Mouse (Mus musculus) intestine, embryonic 15.5 days (tissue): Measurements from ENCODE around the gene Egr4. TPM values are rescaled to one million over a fixed set of nuclear protein-coding genes. Genes with fewer than 3 reads are reported as not detected.

Experiments used
- ATAC-seq: fragments of 200-750 bp; cut with Nextera tagmentation; 2 replicates; pipeline ENCODE4 v1.8.0; 2017; ENCODE audit warnings: moderate TSS enrichment, moderate library complexity
- H3K27ac ChIP-seq: fragments of 300-500 bp; sonication (generic); 2 replicates; pipeline ENCODE4 v1.5.1; 2015; ENCODE audit warnings: mild to moderate bottlenecking, inconsistent platforms
- H3K27me3 ChIP-seq: fragments of 300-500 bp; sonication (generic); replicated peaks from 2 replicates; pipeline ENCODE4 v1.6.1; 2015; ENCODE audit warnings: inconsistent platforms
- H3K36me3 ChIP-seq: fragments of 300-500 bp; sonication (generic); 2 replicates; pipeline ENCODE4 v1.6.1; 2015; ENCODE audit warnings: inconsistent platforms
- H3K4me1 ChIP-seq: fragments of 300-500 bp; sonication (generic); replicated peaks from 2 replicates; pipeline ENCODE4 v1.6.1; 2015; ENCODE audit warnings: inconsistent platforms
- H3K4me2 ChIP-seq: fragments of 300-500 bp; sonication (generic); replicated peaks from 2 replicates; pipeline ENCODE4 v1.6.1; 2015; ENCODE audit warnings: mild to moderate bottlenecking, inconsistent platforms
- H3K4me3 ChIP-seq: fragments of 300-500 bp; sonication (generic); replicated peaks from 2 replicates; pipeline ENCODE4 v1.5.1; 2015; ENCODE audit warnings: inconsistent platforms
- H3K9ac ChIP-seq: fragments of 300-500 bp; sonication (generic); 2 replicates; pipeline ENCODE4 v1.6.1; 2015; ENCODE audit warnings: inconsistent platforms
- H3K9me3 ChIP-seq: fragments of 300-500 bp; sonication (generic); 2 replicates; pipeline ENCODE4 v1.6.1; 2016; ENCODE audit warnings: inconsistent platforms
- WGBS: fragments of 180-500 bp; shearing (Covaris S2); methylation state at CpG from one replicate; pipeline ENCODE4 v1.1.7; 2015; 5-methylcytosine and 5-hydroxymethylcytosine counted together
- polyA plus RNA-seq: library from polyadenylated mRNA; unstranded; fragments of >200 nt; fragmentation: Nextera tagmentation; extraction: Ambion mirVana; gene quantifications from 2 replicates; pipeline ENCODE4 v1.2.1, GENCODE M21; 2015

Gene Egr4
- polyA plus RNA-seq, 1 experiment from 2014 or later = not detected

DNA sequence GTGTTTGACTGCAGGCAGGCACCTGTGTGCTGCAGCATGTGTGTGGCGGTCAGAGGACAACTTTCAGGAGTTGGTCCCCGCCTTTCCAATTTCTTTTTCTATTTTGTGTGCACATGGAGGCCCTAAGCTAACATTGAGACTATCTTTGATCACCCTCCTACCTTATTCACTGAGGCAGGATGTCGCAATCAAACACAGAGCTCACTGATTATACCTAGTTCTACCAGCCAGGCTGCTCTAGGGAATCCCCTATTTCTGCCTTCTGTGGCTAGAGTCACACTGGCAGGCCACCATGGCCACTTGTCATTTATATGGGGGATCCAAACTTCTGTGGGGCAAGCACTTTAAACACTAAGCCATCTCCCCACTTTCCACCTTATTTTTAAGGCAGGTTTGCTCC is 23.7 kb downstream of the Egr4 start:
- Histone ChIP-seq H3K4me2 (no peak overlapping the region), H3K9me3 (no peaks in the 10 kb centered on the region), H3K4me3 (no peak overlapping the region), H3K36me3 (no peaks in the 10 kb centered on the region), H3K4me1 (no peaks in the 10 kb centered on the region; the same call in 1 of the 2 replicates), H3K27me3 (peaks cover 19% of the 10 kb centered on the region), H3K27ac (no peak overlapping the region), H3K9ac (no peak overlapping the region)
- WGBS = 59% methylated on average over 3 of the region's 3 CpGs
- ATAC-seq = no peak

DNA sequence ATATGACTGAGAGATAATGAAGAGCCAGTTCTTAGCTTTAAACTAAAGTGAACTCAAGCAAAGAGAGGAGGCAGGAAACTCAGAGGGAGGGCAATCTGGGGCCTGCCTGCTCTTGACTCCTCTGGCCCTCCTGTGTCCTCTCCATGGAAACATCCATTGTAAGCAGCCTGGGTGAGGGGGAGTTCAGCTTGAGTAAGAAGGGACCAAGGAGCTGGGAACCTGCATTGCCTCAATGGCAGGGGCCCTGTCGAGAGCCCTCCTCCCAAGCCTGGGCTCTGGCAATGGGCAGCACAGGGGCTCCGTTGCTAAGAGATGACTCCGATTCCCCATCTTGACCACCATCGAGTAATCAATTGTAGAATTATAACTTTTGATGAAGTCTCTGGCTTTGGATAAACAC is 24.9 kb downstream of the Egr4 start:
- no peak overlapping the region for H3K4me3 ChIP-seq
- no peak overlapping the region for H3K4me2 ChIP-seq
- no peak for ATAC-seq
- H3K27me3 ChIP-seq = peaks cover 31% of the 10 kb centered on the region
- no peak overlapping the region for H3K27ac ChIP-seq
- no peaks in the 10 kb centered on the region for H3K9me3 ChIP-seq
- H3K4me1 ChIP-seq = peaks cover 11% of the 10 kb centered on the region
- WGBS = 80% methylated on average over 4 of the region's 4 CpGs
- no peak overlapping the region for H3K9ac ChIP-seq
- H3K36me3 ChIP-seq = no peaks in the 10 kb centered on the region

DNA sequence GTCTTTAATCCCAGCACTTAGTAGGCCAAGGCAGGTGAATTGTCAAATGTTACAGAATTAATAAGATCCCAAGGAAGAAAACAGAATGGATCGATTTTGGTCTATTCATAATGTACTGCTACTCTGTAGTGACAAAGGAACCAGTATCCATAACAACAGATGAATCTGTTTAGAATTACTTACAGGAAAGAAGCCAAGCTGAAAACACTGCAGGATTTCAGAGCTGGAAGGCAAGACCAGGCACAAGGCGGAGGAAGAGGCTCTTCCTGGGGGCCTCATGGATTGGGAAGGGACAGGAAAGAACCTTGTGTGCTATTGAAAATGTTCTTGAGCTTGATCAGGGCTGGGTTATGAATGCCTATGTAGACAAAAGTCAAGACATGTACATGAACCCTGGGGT is 27.7 kb downstream of the Egr4 start:
- peaks cover 44% of the 10 kb centered on the region for H3K27me3 ChIP-seq
- peaks cover 11% of the 10 kb centered on the region for H3K4me1 ChIP-seq
- no peak overlapping the region for H3K27ac ChIP-seq
- no peaks in the 10 kb centered on the region for H3K9me3 ChIP-seq
- no peak overlapping the region for H3K9ac ChIP-seq
- ATAC-seq = no peak
- H3K4me3 ChIP-seq = no peak overlapping the region
- no peak overlapping the region for H3K4me2 ChIP-seq
- H3K36me3 ChIP-seq = no peaks in the 10 kb centered on the region
- 76% methylated on average over 2 of the region's 2 CpGs for WGBS

DNA sequence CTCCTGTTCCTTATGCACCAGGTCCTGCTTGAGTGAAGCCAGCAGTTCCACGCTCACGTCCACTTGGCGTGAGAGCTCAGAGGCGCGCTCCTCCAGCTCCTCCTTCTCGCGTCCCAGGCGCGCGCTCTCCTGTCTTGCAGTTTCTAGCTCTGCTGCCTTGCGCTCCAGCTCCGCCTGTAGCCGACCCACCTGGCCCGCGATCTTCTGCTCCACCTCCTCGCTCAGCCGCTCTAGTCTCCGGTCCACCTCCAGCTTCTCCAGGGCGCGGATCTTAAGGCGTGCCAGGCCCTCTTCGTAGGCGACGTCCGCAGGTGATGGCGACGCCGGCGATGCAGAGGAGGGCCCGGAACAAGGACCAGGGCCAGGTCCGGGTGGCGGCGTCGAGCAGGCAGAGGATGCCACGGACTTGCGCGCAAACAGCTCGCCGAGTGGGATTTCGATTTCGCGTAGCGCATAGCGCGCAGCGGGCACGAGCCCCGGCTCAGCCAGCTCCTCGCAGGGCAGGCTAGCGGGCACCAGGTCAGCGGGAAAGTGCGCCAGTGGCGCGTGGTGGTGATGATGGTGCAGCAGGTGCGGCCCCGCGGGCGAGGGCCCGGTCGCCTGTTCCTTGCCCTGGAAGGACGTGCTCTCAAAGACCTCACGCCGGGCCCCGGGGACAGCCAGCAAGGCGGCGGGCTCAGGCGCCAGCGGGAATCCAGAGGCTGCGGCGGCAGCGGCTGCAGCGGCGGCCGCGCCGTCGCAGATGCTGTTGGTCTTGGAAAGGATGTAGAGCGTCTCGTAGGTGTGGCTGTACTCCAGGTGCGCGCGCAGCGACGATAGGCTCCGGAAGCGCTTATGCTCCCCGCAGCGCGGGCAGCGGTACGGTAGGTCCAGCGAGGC is 29.3 kb downstream of the Egr4 start:
- no peaks in the 10 kb centered on the region for H3K9me3 ChIP-seq
- 4% methylated on average over 92 of the region's 92 CpGs for WGBS
- H3K4me3 ChIP-seq = peak overlapping the region; percentile 37
- peak overlapping the region; percentile 65 for H3K4me2 ChIP-seq
- H3K4me1 ChIP-seq = peaks cover 11% of the 10 kb centered on the region
- H3K27me3 ChIP-seq = peaks cover 44% of the 10 kb centered on the region
- no peak overlapping the region for H3K9ac ChIP-seq
- ATAC-seq = peak; percentile 71
- no peak overlapping the region for H3K27ac ChIP-seq
- no peaks in the 10 kb centered on the region for H3K36me3 ChIP-seq

DNA sequence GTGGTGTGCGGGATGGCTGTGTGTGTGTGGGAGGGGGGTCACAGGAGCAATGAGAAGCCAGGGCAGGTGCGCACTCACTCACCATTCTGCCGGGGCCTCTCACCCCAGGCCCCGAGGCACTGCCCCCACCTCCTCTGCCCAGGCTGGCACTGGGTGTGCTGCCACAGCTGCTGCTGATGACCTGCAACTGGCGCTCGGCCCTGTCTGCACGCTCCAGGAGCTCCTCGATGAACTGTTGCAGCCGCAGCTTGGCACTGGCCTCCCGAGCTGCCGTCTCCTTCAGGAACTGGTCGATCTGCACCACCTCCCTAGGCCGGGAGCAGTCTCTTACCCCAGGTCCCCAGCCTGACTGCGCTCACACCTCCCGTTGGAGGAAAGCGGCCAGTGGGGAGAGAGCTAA is 32.7 kb downstream of the Egr4 start:
- no peaks in the 10 kb centered on the region for H3K36me3 ChIP-seq
- H3K9me3 ChIP-seq = no peaks in the 10 kb centered on the region
- 64% methylated on average over 16 of the region's 16 CpGs for WGBS
- no peak overlapping the region for H3K27ac ChIP-seq
- peaks cover 11% of the 10 kb centered on the region for H3K4me1 ChIP-seq
- H3K27me3 ChIP-seq = peaks cover 33% of the 10 kb centered on the region
- H3K4me2 ChIP-seq = no peak overlapping the region
- ATAC-seq = no peak
- H3K4me3 ChIP-seq = no peak overlapping the region
- no peak overlapping the region for H3K9ac ChIP-seq

DNA sequence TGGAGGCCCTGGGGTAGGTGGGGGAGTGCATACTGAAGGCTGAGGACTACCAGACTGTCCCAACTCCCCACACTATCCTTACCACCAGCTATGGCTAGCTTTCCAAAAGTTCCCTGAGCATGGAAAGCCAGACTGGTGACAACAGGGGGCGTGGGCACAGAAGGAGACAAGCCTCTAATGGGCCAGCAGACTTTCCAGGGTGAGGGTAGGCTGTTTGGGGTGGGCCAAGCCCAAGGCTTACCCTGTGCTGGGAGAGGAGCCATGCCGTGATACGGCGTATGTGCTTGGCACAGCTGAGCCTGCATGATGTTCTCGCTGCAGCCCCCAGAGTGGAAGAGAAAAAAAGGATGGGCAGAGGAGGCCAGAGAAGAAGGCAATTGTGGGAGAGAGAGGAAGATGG is 33.4 kb downstream of the Egr4 start:
- no peaks in the 10 kb centered on the region for H3K36me3 ChIP-seq
- WGBS = 79% methylated on average over 5 of the region's 5 CpGs
- no peak overlapping the region for H3K9ac ChIP-seq
- H3K27me3 ChIP-seq = peaks cover 28% of the 10 kb centered on the region
- H3K27ac ChIP-seq = no peak overlapping the region
- H3K4me3 ChIP-seq = no peak overlapping the region
- H3K9me3 ChIP-seq = no peaks in the 10 kb centered on the region
- no peak for ATAC-seq
- peaks cover 11% of the 10 kb centered on the region for H3K4me1 ChIP-seq
- H3K4me2 ChIP-seq = no peak overlapping the region

DNA sequence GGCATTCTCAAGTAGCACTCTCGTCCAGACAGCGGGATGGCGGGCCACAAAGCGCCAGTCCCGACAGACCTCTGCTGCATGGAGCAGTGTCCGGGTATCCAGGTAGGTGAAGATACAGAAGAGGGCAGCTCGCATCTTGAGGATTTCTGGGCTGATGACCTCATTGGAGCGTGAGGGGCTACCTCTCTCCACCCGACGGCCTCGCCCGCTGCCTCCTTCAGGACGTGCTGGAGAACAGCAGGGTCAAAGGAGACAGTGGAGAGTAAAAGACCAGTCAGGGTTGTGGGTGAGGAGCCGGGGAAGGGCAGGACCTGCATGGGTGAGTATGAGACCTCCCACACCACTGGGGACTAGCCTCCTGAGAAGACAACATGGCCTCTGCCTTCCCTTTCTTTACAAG is 35.0 kb downstream of the Egr4 start:
- Histone ChIP-seq H3K4me1 (no peaks in the 10 kb centered on the region), H3K36me3 (no peaks in the 10 kb centered on the region), H3K9ac (no peak overlapping the region), H3K27ac (no peak overlapping the region), H3K9me3 (no peaks in the 10 kb centered on the region), H3K4me2 (no peak overlapping the region), H3K4me3 (no peak overlapping the region), H3K27me3 (peaks cover 13% of the 10 kb centered on the region)
- no peak for ATAC-seq
- 36% methylated on average over 14 of the region's 14 CpGs for WGBS

DNA sequence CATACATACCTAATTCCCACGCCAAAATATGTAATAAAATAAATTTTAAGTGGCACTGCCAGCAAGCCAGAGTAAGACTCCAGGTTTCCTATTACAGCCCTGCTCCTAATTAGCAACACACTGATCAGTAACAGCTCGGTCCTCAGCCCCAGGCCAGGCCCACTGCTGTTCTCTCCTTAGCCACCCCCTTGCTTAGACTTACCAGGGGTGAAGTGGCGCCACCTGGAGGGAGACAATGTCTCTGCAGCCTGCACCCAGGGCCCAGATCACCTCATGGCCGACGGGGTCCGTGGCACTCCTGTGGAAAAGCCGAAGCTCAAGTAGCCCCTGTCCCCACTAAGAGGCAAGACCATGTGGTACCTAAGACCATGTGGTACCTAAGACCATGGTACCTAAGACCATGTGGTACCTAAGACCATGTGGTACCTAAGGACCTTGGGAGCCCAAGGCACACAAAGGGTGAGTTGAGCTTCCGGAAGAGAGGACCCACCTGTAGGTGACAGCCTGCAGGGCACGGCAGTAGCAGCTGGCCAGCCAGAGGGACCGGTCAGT is 35.9 kb downstream of the Egr4 start:
- Histone ChIP-seq H3K4me1 (no peaks in the 10 kb centered on the region), H3K27ac (no peak overlapping the region), H3K4me2 (no peak overlapping the region), H3K9me3 (no peaks in the 10 kb centered on the region), H3K9ac (no peak overlapping the region), H3K27me3 (peaks cover 5% of the 10 kb centered on the region), H3K36me3 (no peaks in the 10 kb centered on the region), H3K4me3 (no peak overlapping the region)
- ATAC-seq = no peak
- 37% methylated on average over 10 of the region's 10 CpGs for WGBS

DNA sequence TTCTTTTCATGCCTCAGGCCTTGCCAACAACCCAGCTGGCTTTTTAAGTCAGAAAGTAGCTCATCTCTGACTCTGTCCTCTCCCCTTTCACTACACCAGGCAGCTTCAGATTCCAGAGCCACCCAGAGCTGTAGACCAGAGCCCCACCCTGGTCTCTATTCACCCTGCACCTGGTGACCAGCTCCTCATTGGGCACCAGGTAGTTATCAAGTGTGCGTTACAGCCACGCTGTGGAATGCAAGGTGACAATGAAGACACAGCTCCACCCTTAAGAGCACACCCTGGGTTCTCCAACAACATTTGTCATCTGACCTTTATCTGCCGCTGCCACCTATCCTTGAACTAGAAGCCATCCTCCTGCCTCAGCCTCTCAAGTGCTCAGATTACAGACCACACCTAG is 37.8 kb downstream of the Egr4 start:
- ATAC-seq = no peak
- WGBS = 66% methylated on average over 3 of the region's 3 CpGs
- H3K27me3 ChIP-seq = no peaks in the 10 kb centered on the region; the same call in none of the 2 replicates

DNA sequence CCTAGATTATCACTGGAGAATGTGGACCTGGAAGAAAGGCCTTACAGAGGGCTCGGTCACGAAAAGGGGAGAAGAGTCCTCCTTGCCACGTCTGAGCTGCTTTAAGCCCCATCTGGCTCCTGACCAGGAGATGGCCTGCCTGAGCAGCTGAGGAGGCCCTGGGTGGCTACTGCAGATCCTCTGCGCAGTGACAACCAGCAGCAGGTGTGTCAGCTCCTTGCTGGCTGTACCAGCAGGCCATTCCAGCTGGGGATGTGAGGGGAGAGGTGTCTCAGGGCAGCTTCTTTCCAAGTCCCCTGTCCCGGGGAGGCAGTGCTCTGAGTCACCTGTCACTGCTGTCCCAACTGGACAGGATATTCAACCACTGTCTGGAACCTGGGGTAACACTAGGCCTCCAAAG is 40.8 kb downstream of the Egr4 start:
- H3K36me3 ChIP-seq = peaks cover 12% of the 10 kb centered on the region
- no peak for ATAC-seq
- H3K4me1 ChIP-seq = no peaks in the 10 kb centered on the region
- WGBS = 54% methylated on average over 5 of the region's 5 CpGs
- H3K27me3 ChIP-seq = no peaks in the 10 kb centered on the region; the same call in none of the 2 replicates
- no peaks in the 10 kb centered on the region for H3K9me3 ChIP-seq
- no peak overlapping the region for H3K9ac ChIP-seq
- no peak overlapping the region for H3K4me2 ChIP-seq
- no peak overlapping the region for H3K4me3 ChIP-seq
- H3K27ac ChIP-seq = no peak overlapping the region

More for the DNA sequence above, 37.8 kb downstream of the Egr4 start:
- no peaks in the 10 kb centered on the region for H3K4me1 ChIP-seq
- H3K4me2 ChIP-seq = no peak overlapping the region
- no peak overlapping the region for H3K4me3 ChIP-seq
- H3K9me3 ChIP-seq = no peaks in the 10 kb centered on the region
- H3K9ac ChIP-seq = no peak overlapping the region
- H3K27ac ChIP-seq = no peak overlapping the region
- no peaks in the 10 kb centered on the region for H3K36me3 ChIP-seq

DNA sequence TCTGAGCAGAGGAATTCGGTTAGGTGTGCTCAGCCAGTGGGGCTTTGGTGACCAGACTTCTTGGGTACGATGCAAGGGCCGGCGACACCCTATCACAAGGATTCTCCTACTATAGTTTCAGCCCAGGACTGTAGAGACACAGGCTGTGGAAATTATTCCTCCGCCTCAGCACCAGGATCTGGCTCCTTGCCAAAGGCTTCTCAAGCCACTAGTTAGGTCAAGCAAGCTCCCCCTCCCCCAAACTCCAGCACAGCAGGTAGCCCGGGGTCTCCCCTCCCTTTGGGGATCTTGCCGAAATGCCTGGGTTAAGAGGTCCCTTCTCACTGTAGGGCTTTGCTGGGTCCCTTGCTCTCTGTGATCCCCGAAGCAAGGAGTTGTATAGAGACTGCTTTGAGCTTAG is 41.4 kb downstream of the Egr4 start:
- Histone ChIP-seq H3K4me2 (no peak overlapping the region), H3K9me3 (no peaks in the 10 kb centered on the region), H3K4me1 (no peaks in the 10 kb centered on the region), H3K4me3 (no peak overlapping the region), H3K27me3 (no peaks in the 10 kb centered on the region; the same call in 1 of the 2 replicates), H3K9ac (no peak overlapping the region), H3K27ac (no peak overlapping the region), H3K36me3 (peaks cover 18% of the 10 kb centered on the region)
- WGBS = 61% methylated on average over 8 of the region's 8 CpGs
- no peak for ATAC-seq

DNA sequence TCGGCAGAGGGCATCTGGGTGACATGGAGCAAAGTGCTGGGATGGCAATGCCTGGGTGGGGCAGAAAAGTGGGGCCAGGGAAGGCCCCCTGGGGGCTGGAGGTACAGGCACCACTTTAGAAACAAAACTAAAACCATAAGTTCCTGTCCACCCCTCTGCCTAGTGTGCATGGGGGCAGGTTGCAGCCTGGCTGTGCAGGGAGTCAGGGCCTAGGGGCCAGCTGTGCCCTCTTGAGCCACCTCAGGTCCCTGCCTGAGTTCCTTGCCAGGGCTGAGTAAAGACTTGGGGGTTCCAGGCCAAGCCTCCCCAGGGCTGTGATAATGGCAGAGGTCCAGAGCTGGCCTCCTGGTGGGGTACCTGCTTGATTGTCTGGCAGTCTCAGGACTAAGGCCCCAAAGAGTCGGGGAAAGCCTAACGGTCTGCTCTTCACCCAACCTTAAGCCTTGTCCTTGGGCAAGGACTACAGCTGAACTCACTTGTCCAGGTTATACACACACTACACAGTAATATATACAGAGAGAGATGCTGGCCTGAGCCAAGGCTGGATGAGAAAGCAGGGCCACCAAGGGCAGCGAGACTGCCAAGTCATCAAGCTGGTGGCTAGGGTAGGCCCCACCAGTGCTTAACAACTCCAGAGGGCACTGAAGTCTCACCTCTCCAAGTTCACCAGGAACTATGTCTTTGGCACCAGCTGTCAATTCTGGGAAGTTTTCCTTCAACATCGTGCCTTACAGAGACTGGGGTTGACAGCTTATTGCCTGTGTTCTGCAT is 43.5 kb downstream of the Egr4 start:
- Histone ChIP-seq H3K4me2 (no peak overlapping the region), H3K36me3 (peaks cover 31% of the 10 kb centered on the region), H3K4me3 (no peak overlapping the region), H3K9me3 (no peaks in the 10 kb centered on the region), H3K27ac (no peak overlapping the region), H3K27me3 (no peaks in the 10 kb centered on the region), H3K4me1 (no peaks in the 10 kb centered on the region), H3K9ac (no peak overlapping the region)
- no peak for ATAC-seq
- WGBS = 70% methylated on average over 5 of the region's 5 CpGs
